Mouse (Mus musculus) cerebellum, adult 9-11 months (tissue): ENCODE measurements around the gene Ift81.

ENCODE experiments used
- DNase-seq: peaks from one replicate; pipeline ENCODE4 v3.0.0; 2022

Ift81 gene

GRCm38 (mm10) chr5:122541871-122542270 is 72.4 kb downstream of the Ift81 start:
- no peak for DNase-seq

- DNase-seq: no peak
Measured at GRCm38 (mm10) chr5:122538077-122538476, 76.2 kb downstream of the Ift81 start.

GRCm38 (mm10) chr5:122537654-122538053 is 76.7 kb downstream of the Ift81 start:
- DNase-seq: no peak

GRCm38 (mm10) chr5:122533884-122534283 is 80.4 kb downstream of the Ift81 start:
- DNase-seq: no peak

- no peak for DNase-seq
Measured at GRCm38 (mm10) chr5:122529913-122530604, 84.3 kb downstream of the Ift81 start.

- no peak for DNase-seq
Measured at GRCm38 (mm10) chr5:122529316-122529715, 85.0 kb downstream of the Ift81 start.

- DNase-seq: no peak
Measured at GRCm38 (mm10) chr5:122528591-122528990, 85.7 kb downstream of the Ift81 start.

GRCm38 (mm10) chr5:122527761-122528160 is 86.6 kb downstream of the Ift81 start:
- DNase-seq: no peak

- DNase-seq: no peak
Measured at GRCm38 (mm10) chr5:122526878-122527730, 87.2 kb downstream of the Ift81 start.

DNA sequence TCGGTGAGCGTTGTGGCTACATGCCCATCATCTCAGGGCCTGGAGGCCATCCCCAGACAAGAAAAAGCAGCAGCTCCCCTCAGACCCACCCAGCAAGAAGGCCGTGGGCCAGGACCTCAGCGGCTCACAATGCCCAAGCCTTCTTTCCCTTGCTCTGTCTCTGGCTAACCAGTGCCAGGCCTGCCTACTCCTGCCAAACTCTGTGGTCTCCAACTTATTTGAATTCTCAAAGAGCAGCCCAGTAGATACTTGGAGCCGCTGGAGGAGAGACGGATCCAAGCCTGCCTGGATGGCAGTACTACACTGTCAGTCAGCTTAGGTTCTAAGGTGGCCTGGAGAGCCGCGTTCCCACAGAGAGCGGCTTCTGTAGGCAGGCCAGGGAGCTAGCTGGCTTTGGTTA is 87.9 kb downstream of the Ift81 start:
- no peak for DNase-seq

DNA sequence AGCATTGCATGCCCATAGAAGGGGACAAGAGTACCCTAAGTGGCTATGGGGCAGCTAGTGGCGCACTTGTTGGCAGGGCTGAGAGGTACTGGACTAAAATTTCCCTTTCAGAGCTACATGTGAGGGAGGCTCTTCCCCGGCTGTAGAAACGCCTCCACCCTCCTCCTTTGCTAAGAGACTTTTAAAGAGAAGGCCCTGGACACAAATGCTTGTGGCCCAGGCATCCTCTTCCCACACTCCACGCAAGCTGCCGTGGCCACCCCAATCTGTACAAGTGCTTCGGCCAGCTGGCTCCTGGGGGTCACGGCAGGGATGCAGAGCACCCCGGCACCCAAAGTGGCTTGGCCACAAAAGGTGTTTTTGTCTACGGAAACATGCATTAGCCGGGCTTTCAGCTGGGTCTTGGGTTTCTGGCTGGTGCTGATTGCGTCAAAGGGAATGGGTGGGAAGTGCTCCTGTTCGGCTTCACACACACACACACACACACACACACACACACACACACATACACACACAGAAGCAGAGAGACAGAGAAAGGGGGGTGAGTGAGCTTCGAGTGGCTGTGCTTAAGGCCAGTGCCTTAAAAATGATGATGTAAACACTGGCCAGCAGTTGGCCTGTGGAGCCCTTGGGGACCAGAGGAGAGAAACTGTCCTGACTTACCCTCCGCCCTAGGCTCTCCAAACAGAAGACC is 88.9 kb downstream of the Ift81 start:
- DNase-seq: no peak

GRCm38 (mm10) chr5:122524854-122525237 is 89.5 kb downstream of the Ift81 start:
- no peak for DNase-seq

DNA sequence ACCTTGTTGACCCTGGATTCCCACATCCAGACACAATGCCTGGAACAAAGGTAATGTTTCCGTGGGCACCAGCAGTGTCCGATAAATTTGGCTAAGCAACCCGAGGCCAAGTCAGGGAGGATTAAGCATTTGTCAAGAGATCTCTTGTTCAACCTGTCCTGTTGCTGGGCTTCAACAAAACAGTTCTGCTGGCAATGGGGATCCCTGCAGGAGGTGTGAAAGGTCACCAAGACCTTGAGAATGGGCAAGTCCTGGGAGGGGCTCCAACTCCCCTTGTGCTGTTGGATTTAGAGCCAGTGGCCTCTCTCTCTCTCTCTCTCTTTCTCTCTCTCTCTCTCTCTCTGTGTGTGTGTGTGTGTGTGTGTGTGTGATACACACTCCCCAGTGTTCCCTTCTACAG is 90.1 kb downstream of the Ift81 start:
- DNase-seq: no peak

GRCm38 (mm10) chr5:122521130-122521473 is 93.2 kb downstream of the Ift81 start:
- no peak for DNase-seq

DNA sequence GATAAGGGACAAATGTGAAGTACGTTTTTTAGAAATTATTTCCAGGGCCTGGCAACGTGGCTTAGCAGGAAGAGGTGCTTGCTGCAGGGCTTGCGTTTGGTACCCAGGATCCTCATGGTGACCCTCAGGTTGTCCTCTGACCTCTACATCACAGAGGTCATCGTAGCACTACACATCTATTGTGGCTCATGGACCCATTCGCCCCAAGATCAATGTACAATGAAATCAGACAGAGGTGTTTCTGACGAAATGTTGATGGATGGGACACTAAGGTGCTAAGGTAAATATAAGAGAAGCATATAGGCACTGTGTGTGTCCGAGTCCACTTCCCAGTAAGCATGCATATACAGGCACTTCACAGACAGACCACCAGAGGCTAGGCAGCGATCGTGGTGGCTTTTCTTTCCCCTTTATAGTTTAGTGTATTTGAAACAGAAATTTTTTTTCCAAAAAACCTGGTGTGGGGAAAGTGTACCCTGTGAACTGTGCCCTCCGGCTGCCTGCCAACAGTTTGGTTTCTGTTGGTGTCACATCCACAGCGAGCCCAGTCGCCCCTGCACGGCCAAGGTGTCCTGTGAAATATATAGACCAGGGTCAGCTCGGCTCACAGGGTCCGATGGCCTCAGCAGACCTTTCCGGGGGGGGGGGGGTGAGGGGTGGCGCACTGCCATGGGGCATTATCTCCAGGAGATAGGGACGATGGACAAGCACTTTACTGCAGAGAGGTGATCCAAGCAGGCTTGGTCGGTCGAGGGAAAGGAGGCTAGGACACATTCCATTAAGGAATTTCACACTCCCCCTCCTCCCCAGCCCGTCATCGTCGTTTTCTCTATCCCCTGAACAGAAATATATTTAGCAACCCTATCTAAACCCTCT is 93.8 kb downstream of the Ift81 start:
- DNase-seq: no peak

DNA sequence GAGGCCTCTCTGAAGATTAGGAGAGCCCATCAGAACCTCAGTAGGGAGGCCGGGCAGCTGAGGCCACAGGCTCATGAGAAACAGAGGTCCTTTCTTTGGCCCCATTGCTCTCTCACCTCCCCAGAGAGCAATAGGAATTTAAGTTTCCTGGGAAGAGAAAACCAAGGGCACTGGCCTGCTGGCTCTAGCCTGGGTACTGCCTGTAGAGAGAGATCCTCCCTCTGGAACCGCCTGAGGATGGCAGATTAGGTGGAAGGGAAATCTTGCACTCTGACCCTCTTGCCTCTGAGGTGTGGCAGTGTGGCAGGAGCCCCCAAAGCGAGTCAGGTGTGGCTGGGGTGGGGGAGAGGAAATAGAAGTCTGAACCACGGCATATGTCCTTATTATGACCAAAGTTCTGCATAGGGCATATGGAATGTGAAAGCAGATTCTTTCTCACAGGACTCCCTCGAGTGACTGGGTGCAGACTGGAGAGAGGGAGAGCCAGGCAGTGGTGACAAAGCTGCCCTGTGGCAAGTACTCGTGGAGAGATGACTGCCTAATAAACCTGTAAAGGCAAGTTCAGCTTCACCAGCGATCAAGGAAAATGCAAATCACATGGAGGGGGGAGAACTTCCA is 95.2 kb downstream of the Ift81 start:
- DNase-seq: no peak

GRCm38 (mm10) chr5:122518247-122518646 is 96.1 kb downstream of the Ift81 start:
- DNase-seq: no peak

DNA sequence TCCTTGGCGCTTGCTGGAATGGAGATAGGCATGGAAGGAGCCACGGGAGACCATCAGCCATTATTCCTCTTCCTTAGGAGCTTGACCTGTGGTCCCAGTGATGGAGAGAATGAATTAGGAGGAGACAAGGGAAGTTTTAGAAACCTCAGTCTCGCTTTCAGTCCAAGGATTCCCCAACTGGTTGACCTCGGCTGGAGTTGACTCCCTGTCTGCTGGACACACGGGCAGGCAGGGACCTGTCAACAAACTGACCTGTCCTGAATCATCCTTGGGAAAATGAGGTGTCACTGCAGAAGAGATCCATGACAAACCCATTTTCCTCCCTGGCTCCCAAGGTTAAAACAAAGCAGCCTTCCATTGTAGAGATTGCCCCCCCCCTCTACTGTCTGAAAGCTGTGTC is 97.4 kb downstream of the Ift81 start:
- no peak for DNase-seq

DNA sequence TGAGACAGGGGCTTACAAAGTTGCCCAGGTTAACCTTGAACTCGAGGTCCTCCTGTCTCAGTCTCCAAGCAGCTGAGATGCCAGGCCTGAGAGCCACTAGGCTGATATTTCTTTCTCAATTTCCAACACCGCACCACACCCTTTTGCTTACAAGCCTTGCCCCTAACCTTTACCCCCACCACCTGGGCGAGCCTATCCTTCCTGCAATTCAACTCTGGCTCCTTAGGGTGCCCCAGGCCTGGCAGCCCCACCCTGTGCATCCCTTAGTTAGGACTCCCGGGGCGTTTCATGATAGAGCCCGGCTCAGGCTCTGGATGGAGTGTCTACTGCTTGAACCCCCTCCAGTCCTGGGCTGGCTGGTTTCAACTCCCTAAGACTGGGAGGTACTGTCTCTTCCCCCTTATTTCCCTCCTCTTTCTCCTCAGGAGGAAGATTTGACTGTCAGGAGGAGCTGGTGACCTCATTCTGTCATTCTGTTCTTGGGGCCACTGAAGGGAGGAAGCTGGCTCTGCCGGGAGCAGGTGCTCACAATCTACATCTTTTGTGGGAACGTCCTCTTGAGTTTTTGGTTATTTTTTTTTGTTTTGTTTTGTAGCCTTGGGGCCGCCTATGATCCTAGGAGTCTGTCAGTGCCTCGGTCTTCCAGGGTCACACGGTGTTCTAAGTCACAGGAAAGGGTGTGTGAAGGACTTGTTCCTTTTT is 98.1 kb downstream of the Ift81 start:
- DNase-seq: no peak

DNA sequence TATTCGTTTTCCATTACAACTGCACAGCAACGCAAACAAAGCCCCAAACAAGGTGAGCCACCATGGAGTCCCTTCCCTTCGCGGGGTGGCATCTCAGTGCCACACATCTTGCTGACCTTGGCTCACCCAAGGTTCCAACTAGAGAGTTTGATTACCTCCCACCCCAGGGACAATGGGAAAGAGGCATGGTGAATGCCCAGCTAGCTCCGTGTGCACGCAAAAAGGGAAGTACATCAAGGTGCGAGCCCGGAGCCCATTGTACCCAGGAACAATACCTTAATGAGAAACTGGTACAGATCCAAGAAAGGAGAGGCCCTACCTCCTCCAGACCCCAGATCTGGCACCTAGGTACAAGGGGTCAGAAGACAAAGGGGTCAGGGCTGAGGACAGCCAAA is 100.2 kb downstream of the Ift81 start:
- no peak for DNase-seq

DNA sequence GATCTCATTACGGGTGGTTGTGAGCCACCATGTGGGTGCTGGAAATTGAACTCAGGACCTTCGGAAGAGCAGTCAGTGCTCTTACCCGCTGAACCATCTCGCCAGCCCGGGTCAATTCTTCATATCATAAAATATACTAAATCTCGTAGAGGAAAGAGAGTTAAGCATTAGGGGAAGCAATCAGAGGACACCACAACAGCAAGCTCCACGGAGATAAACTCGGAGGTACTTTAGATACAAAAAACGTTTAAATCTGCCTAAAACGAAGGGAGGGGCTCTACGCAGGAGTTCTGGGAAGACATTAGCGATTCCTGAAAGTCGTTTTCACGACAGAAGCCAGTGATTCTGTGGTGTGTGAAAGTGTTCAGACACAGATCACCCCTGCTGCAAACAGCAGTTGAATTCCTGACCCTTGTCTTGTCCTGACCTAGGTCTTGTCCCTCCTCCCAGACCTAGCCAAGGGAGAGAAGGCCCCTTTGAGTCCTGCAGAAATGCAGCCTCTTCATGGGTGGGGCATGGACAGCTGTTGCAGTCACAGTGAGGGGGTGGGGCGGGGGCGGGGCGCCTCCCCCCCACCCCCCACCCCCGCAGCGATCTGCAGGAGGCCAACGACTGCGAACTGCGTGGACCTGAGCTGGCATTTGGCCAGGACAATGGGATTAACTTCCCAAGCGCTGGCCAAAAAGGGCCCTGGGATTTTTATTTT is 100.7 kb downstream of the Ift81 start:
- DNase-seq: no peak
